Mouse (Mus musculus): ENCODE measurements at regions not wholly inside any gene's neighbourhood (a gene's known extent, or its start where the extent isn't known, plus 50 kb on each side); places are given as distances from the start of the nearest gene placed in this dataset.

GRCm38 (mm10) chr13:112000696-112001095 lies 191.9 kb upstream of the Map3k1 start:
- no peak for DNase-seq (ENCODE audit: low spot score)

GRCm38 (mm10) chr13:112001155-112002025 lies 192.6 kb upstream of the Map3k1 start:
- peak; percentile 55 for DNase-seq (ENCODE audit: low spot score)

- peak; percentile 47 for DNase-seq (ENCODE audit: low spot score)
Measured at GRCm38 (mm10) chr13:112002661-112003347, 194.0 kb upstream of the Map3k1 start.

GRCm38 (mm10) chr13:112003445-112003844 lies 194.7 kb upstream of the Map3k1 start:
- peak; percentile 23 for DNase-seq (ENCODE audit: low spot score)

- no peak for DNase-seq (ENCODE audit: low spot score)
Measured at GRCm38 (mm10) chr13:112004126-112004525, 195.3 kb upstream of the Map3k1 start.

GRCm38 (mm10) chr13:112005421-112005820 lies 196.6 kb upstream of the Map3k1 start:
- no peak for DNase-seq (ENCODE audit: low spot score)

- no peak for DNase-seq (ENCODE audit: low spot score)
Measured at GRCm38 (mm10) chr13:112008806-112009205, 200.0 kb upstream of the Map3k1 start.

- DNase-seq (ENCODE audit: low spot score) = no peak
Measured at GRCm38 (mm10) chr13:112009288-112009687, 200.5 kb upstream of the Map3k1 start.

- no peak for DNase-seq (ENCODE audit: low spot score)
Measured at GRCm38 (mm10) chr13:112010464-112010863, 201.7 kb upstream of the Map3k1 start.

GRCm38 (mm10) chr13:112012640-112013039 lies 203.8 kb upstream of the Map3k1 start:
- DNase-seq (ENCODE audit: low spot score) = no peak

- no peak for DNase-seq (ENCODE audit: low spot score)
Measured at GRCm38 (mm10) chr13:112015083-112015482, 206.3 kb upstream of the Map3k1 start.

- no peak for DNase-seq (ENCODE audit: low spot score)
Measured at GRCm38 (mm10) chr13:112016280-112016679, 207.5 kb upstream of the Map3k1 start.

GRCm38 (mm10) chr13:112018497-112019281 lies 209.9 kb upstream of the Map3k1 start:
- no peak for DNase-seq (ENCODE audit: low spot score)

GRCm38 (mm10) chr13:112019575-112019974 lies 210.8 kb upstream of the Map3k1 start:
- DNase-seq (ENCODE audit: low spot score) = no peak

- DNase-seq (ENCODE audit: low spot score) = no peak
Measured at GRCm38 (mm10) chr13:112023171-112023570, 214.4 kb upstream of the Map3k1 start.

- no peak for DNase-seq (ENCODE audit: low spot score)
Measured at GRCm38 (mm10) chr13:112024667-112025585, 216.1 kb upstream of the Map3k1 start.

GRCm38 (mm10) chr13:112025586-112025950 lies 216.8 kb upstream of the Map3k1 start:
- peak; percentile 33 for DNase-seq (ENCODE audit: low spot score)

GRCm38 (mm10) chr13:112027736-112028135 lies 218.9 kb upstream of the Map3k1 start:
- DNase-seq (ENCODE audit: low spot score) = no peak

GRCm38 (mm10) chr13:112031061-112031460 lies 222.3 kb upstream of the Map3k1 start:
- no peak for DNase-seq (ENCODE audit: low spot score)

GRCm38 (mm10) chr13:112031631-112032320 lies 223.0 kb upstream of the Map3k1 start:
- DNase-seq (ENCODE audit: low spot score) = no peak

Measured in heart, adult 8-10 months (tissue).